In the genomic region with DNA sequence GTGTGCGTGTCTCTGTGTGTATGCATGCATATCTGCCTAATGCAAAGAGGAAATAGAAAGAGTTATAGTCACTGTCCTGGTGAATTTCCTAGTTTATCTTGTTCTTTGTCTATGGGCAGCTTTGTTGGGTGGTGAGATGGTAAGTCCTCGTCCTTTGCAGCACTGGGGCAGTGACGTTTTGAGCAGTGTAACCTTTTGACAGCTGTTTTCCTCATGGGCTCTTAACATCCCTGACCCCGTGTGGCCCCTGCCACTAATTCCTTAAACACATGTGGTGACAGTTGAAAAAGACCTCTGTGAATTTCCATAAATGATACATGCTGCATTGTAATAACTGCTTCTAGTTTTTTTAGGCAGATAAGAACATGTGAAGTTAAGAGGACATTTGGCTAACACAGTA, we compare ENCODE assay signal across 15 mouse cellular contexts. TPM values are rescaled to one million over a fixed set of nuclear protein-coding genes. Genes with fewer than 3 reads are reported as not detected.
A peak's percentile ranks its signal among the peaks of the same experiment; 100 is the strongest.
DNase-seq lines count a peak whose midpoint lies in the region; ATAC-seq and TF ChIP-seq lines count a peak whose summit lies in the region.
"Had no signal": no experiment of that assay in that cellular context is flagged by ENCODE, and none has a peak within 500 bp of the region (broad histone marks: within the 10 kb centered on the region; RNA-seq: fewer than 3 reads in every experiment).

No protein-coding gene starts in this region.

- no peak for TF ChIP-seq CTCF in kidney, postnatal 0 days (IDR thresholded peaks at IDR 0.05; ENCODE audit: low read depth)
- no peak for TF ChIP-seq CTCF in heart, postnatal 0 days (IDR thresholded peaks at IDR 0.05; ENCODE audit: low read depth)
- no peak for TF ChIP-seq CTCF in small intestine, adult 2 months (IDR thresholded peaks at IDR 0.05; ENCODE audit: extremely low read depth, insufficient read length, insufficient replicate concordance, low read depth, low read length)

- peak overlapping the region; percentile 51; the same call in 1 of the 2 replicates for H3K27ac ChIP-seq in kidney, postnatal 0 days
- 0 out of 2 replicates have a peak overlapping the region, but pooled peaks have one; percentile 31 for H3K27ac ChIP-seq in heart, postnatal 0 days (ENCODE audit: low read depth)
- H3K27ac ChIP-seq in small intestine, adult 2 months (ENCODE audit: insufficient read depth, low read depth, low read length) = peak overlapping the region; percentile 78
- H3K27ac ChIP-seq: embryonic facial prominence, embryonic 13.5 days; hindbrain, postnatal 0 days; midbrain, embryonic 10.5 days had no signal

- WGBS in kidney, postnatal 0 days = 57% methylated on average over 4 of the region's 4 CpGs
- WGBS in heart, postnatal 0 days = 46% methylated on average over 4 of the region's 4 CpGs
- 37% methylated on average over 4 of the region's 4 CpGs for WGBS in small intestine, adult 2 months

- H3K9ac ChIP-seq in kidney, postnatal 0 days (ENCODE audit: low read depth, low read length) = no peak overlapping the region
- H3K9ac ChIP-seq in heart, postnatal 0 days (replicated peaks; ENCODE audit: low read depth, low read length) = no peak overlapping the region
- H3K9ac ChIP-seq: embryonic facial prominence, embryonic 13.5 days; liver, embryonic 15.5 days had no signal

- DNase-seq in heart, adult 11 months = peak; percentile 91
- DNase-seq in heart, postnatal 14 days = no peak
- no peak for DNase-seq in kidney, postnatal 0 days (ENCODE audit: low spot score)
- DNase-seq in kidney, adult 9 months = no peak
- DNase-seq in heart, postnatal 0 days (ENCODE audit: low spot score) = no peak
- DNase-seq in cerebellum, postnatal 14 days = no peak
- DNase-seq: cerebellum, postnatal 25 days; lung, postnatal 14 days; retina, postnatal 1 day; spleen, adult 18-20 months had no signal

- no peaks in the 10 kb centered on the region for H3K9me3 ChIP-seq in kidney, postnatal 0 days (replicated peaks; ENCODE audit: low read length)
- H3K9me3 ChIP-seq in heart, postnatal 0 days (replicated peaks; ENCODE audit: control insufficient read depth, low read length) = no peaks in the 10 kb centered on the region
- H3K9me3 ChIP-seq: embryonic facial prominence, embryonic 13.5 days; liver, embryonic 15.5 days; midbrain, embryonic 10.5 days had no signal

- no peak for TF ChIP-seq POLR2A in small intestine, adult 2 months (IDR thresholded peaks at IDR 0.05; ENCODE audit: low read depth, low read length)

- H3K4me2 ChIP-seq in kidney, postnatal 0 days (ENCODE audit: low read length) = no peak overlapping the region
- no peak overlapping the region for H3K4me2 ChIP-seq in heart, postnatal 0 days (ENCODE audit: low read depth, low read length)
- H3K4me2 ChIP-seq: embryonic facial prominence, embryonic 13.5 days had no signal

- H3K4me1 ChIP-seq in kidney, postnatal 0 days (replicated peaks; ENCODE audit: insufficient read depth, low read length) = no peaks in the 10 kb centered on the region
- H3K4me1 ChIP-seq in heart, postnatal 0 days (ENCODE audit: control insufficient read depth, insufficient read depth) = peaks cover 16% of the 10 kb centered on the region
- peaks cover 11% of the 10 kb centered on the region; the same call in 1 of the 2 replicates for H3K4me1 ChIP-seq in small intestine, adult 2 months (ENCODE audit: control insufficient read depth, insufficient read depth, insufficient read length, low read length)
- H3K4me1 ChIP-seq: midbrain, embryonic 10.5 days had no signal

- no peak for TF ChIP-seq EP300 in heart, postnatal 0 days (IDR thresholded peaks at IDR 0.05; ENCODE audit: low read depth)

- H3K27me3 ChIP-seq in kidney, postnatal 0 days (ENCODE audit: insufficient read depth, low read length) = no peaks in the 10 kb centered on the region
- no peaks in the 10 kb centered on the region for H3K27me3 ChIP-seq in heart, postnatal 0 days (ENCODE audit: control insufficient read depth, insufficient read depth, low read length)
- no peaks in the 10 kb centered on the region for H3K27me3 ChIP-seq in small intestine, adult 2 months (ENCODE audit: control insufficient read depth, insufficient read depth, low read length)
- H3K27me3 ChIP-seq: embryonic facial prominence, embryonic 13.5 days; liver, embryonic 15.5 days had no signal

- no peak overlapping the region for H3K4me3 ChIP-seq in kidney, postnatal 0 days (replicated peaks; ENCODE audit: low read depth, low read length)
- no peak overlapping the region for H3K4me3 ChIP-seq in heart, postnatal 0 days (ENCODE audit: low read depth, low read length)
- no peak overlapping the region for H3K4me3 ChIP-seq in small intestine, adult 2 months (ENCODE audit: low read depth, low read length)
- H3K4me3 ChIP-seq: embryonic facial prominence, embryonic 13.5 days; liver, embryonic 15.5 days; midbrain, embryonic 10.5 days had no signal

- 0 out of 2 replicates have a peak, but pooled peaks cover 3% of the 10 kb centered on the region for H3K36me3 ChIP-seq in kidney, postnatal 0 days (ENCODE audit: insufficient read depth, low read length)
- 0 out of 2 replicates have a peak, but pooled peaks cover 10% of the 10 kb centered on the region for H3K36me3 ChIP-seq in heart, postnatal 0 days (replicated peaks; ENCODE audit: control insufficient read depth, insufficient read depth, low read length)
- peaks cover 7% of the 10 kb centered on the region for H3K36me3 ChIP-seq in small intestine, adult 2 months (ENCODE audit: control insufficient read depth, insufficient read depth, low read length)

- no peak for ATAC-seq in kidney, postnatal 0 days (replicated peaks; ENCODE audit: low FRiP score, low read depth)
- ATAC-seq in heart, postnatal 0 days (ENCODE audit: insufficient read depth, low read depth) = no peak
- ATAC-seq: hindbrain, postnatal 0 days had no signal

- intact Hi-C loops in heart, postnatal 14 days (cut with DNase I) = no loop called here

RNA-seq across cellular contexts. Expression of gene Ttc33, which starts 11.4 kb away (rescaled TPM):
- total RNA-seq in heart, postnatal 14 days (2021) = 10 to 100 TPM; 30.6 to 33.4 TPM
- polyA plus RNA-seq in kidney, postnatal 0 days (2015; fragmentation: Nextera tagmentation; extraction: Ambion mirVana) = 45.9 and 47.4 TPM in 2 replicates
- 13.3 and 33.6 TPM in 2 replicates for total RNA-seq in heart, postnatal 0 days (2014; rRNA removed; ENCODE audit: low replicate concordance)
- polyA plus RNA-seq in heart, postnatal 0 days (2015; fragmentation: Nextera tagmentation; extraction: Ambion mirVana) = 32.9 and 35.7 TPM in 2 replicates
- 0.76 and 1.4 TPM in 2 replicates for polyA plus RNA-seq in small intestine, adult 2 months (2012; rRNA removed)

RNA-seq across cellular contexts. Expression of gene Ptger4, which starts 47.3 kb away (rescaled TPM):
- 1 to 10 TPM; 2.8 to 3.0 TPM for total RNA-seq in heart, postnatal 14 days (2021)
- polyA plus RNA-seq in kidney, postnatal 0 days (2015; fragmentation: Nextera tagmentation; extraction: Ambion mirVana) = 4.6 and 5.3 TPM in 2 replicates
- total RNA-seq in heart, postnatal 0 days (2014; rRNA removed; ENCODE audit: low replicate concordance) = 3.0 and 9.0 TPM in 2 replicates
- 4.3 and 5.0 TPM in 2 replicates for polyA plus RNA-seq in heart, postnatal 0 days (2015; fragmentation: Nextera tagmentation; extraction: Ambion mirVana)
- polyA plus RNA-seq in small intestine, adult 2 months (2012; rRNA removed) = 37.8 and 85.6 TPM in 2 replicates

RNA-seq across cellular contexts. Expression of gene Prkaa1, which starts 53.0 kb away (rescaled TPM):
- total RNA-seq in heart, postnatal 14 days (2021) = 10 to 100 TPM; 14.0 to 15.7 TPM
- 19.9 and 21.0 TPM in 2 replicates for polyA plus RNA-seq in kidney, postnatal 0 days (2015; fragmentation: Nextera tagmentation; extraction: Ambion mirVana)
- 11.6 and 15.5 TPM in 2 replicates for total RNA-seq in heart, postnatal 0 days (2014; rRNA removed; ENCODE audit: low replicate concordance)
- 9.8 and 10.0 TPM in 2 replicates for polyA plus RNA-seq in heart, postnatal 0 days (2015; fragmentation: Nextera tagmentation; extraction: Ambion mirVana)
- polyA plus RNA-seq in small intestine, adult 2 months (2012; rRNA removed) = 0.55 and 1.1 TPM in 2 replicates

Comparison
In these comparisons a context has a peak if more than half of its experiments do, and no peak if none do; other contexts are left out.
1. RNA of gene Ttc33, which starts 11.4 kb away (polyA plus RNA-seq): 45.9 to 47.4 TPM in kidney, postnatal 0 days and 32.9 to 35.7 TPM in heart, postnatal 0 days; 0.76 to 1.4 TPM in small intestine, adult 2 months; every median in the first group is over 10 times any median in the second.
2. Peak in every context shown above with its lines, with median percentiles within 50 percentile points of each other: H3K27ac ChIP-seq.